8 mouse cellular contexts compared by ENCODE assay signal in genomic region chr13:60897328-60897727, GRCm38 (mm10). TPM values are rescaled to one million over a fixed set of nuclear protein-coding genes. Genes with fewer than 3 reads are reported as not detected.
DNase-seq lines count a peak whose midpoint lies in the region; ATAC-seq lines count a peak whose summit lies in the region.

Gene Ctla2b (minus strand): TSS chr13:60897447.

- H3K27ac ChIP-seq in lung, embryonic 15.5 days: peak within 1 kb of the TSS; percentile 23; the same call in 1 of the 2 replicates

- H3K9ac ChIP-seq in lung, embryonic 15.5 days: no peak within 1 kb of the TSS

- no peaks in the 10 kb centered on the region for H3K9me3 ChIP-seq in lung, embryonic 15.5 days

- no peak within 1 kb of the TSS for H3K4me3 ChIP-seq in lung, embryonic 15.5 days

- no peaks in the 10 kb centered on the region for H3K4me1 ChIP-seq in lung, embryonic 15.5 days

- peak; percentile 62; the same call in 1 of the 2 replicates for ATAC-seq in lung, embryonic 15.5 days (ENCODE audit: borderline replicate concordance, extremely low read depth, low FRiP score, low TSS enrichment)

- intact Hi-C loops in gastrocnemius, postnatal 14 days (cut with DNase I; ENCODE audit: low total_unique reads): no loop called here

- H3K36me3 ChIP-seq in lung, embryonic 15.5 days: no peaks in the 10 kb centered on the region

- 62% methylated on average over 3 of the region's 3 CpGs for WGBS in lung, embryonic 15.5 days

- no peak within 1 kb of the TSS for H3K4me2 ChIP-seq in lung, embryonic 15.5 days

- no peaks in the 10 kb centered on the region for H3K27me3 ChIP-seq in lung, embryonic 15.5 days

- DNase-seq in gastrocnemius, adult 18-20 months (ENCODE audit: low spot score): peak; percentile 40
- DNase-seq in gastrocnemius, postnatal 4 days (ENCODE audit: low spot score in 2 of 2): no peak
- DNase-seq in NIH3T3 (ENCODE audit: low read depth): peak; percentile 64
- DNase-seq in gastrocnemius, postnatal 14 days: peak; percentile 37
- peak; percentile 41 for DNase-seq in kidney, adult 18-20 months
- peak; percentile 18 for DNase-seq in yolk sac, embryonic 10.5 days (ENCODE audit: low spot score)
- no peak for DNase-seq in cerebellum, postnatal 36 days

RNA-seq across cellular contexts. Expression of gene Ctla2b, which starts in this region (rescaled TPM):
- 1 to 10 TPM; 2.7 to 3.1 TPM for total RNA-seq in gastrocnemius, adult 18-20 months (2021)
- total RNA-seq in gastrocnemius, postnatal 4 days (2021): 1 to 10 TPM; 3.5 to 4.6 TPM
- 1 to 10 TPM; 2.0 to 3.8 TPM for total RNA-seq in gastrocnemius, postnatal 14 days (2021)
- polyA plus RNA-seq in lung, embryonic 15.5 days (2015; fragmentation: Nextera tagmentation; extraction: Ambion mirVana): 7.4 and 10.0 TPM in 2 replicates

Comparison
In these comparisons a context has a peak if more than half of its experiments do, and no peak if none do; other contexts are left out.
1. DNase-seq: peak in gastrocnemius, adult 18-20 months (single experiment), NIH3T3 (single experiment), gastrocnemius, postnatal 14 days (single experiment), kidney, adult 18-20 months (single experiment) and yolk sac, embryonic 10.5 days (single experiment); none in gastrocnemius, postnatal 4 days (0 of 2) and cerebellum, postnatal 36 days (0 of 2).